Mouse (Mus musculus): Measurements from ENCODE around the gene Gm10837. TPM values are rescaled to one million over a fixed set of nuclear protein-coding genes. Genes with fewer than 3 reads are reported as not detected.

Gm10837 gene
- polyA plus RNA-seq, 1 experiment from 2014 or later = 0.95 TPM

- peak overlapping the region; percentile 51 for H3K4me3 ChIP-seq (replicated peaks; ENCODE audit: low read length)
- peak overlapping the region; percentile 55 for H3K4me2 ChIP-seq (replicated peaks)
- H3K36me3 ChIP-seq (replicated peaks; ENCODE audit: control insufficient read depth, insufficient read depth) = no peaks in the 10 kb centered on the region; the same call in 1 of the 2 replicates
- under 1% methylated on average over 18 of the region's 18 CpGs for WGBS
- peak overlapping the region; percentile 96 for H3K27ac ChIP-seq
- DNase-seq (ENCODE audit: low spot score) = peak; percentile 43
- H3K9me3 ChIP-seq (ENCODE audit: control insufficient read depth, low read length) = no peaks in the 10 kb centered on the region
- H3K4me1 ChIP-seq (replicated peaks; ENCODE audit: control insufficient read depth, insufficient read depth, low read length) = peaks cover 6% of the 10 kb centered on the region; the same call in 1 of the 2 replicates
- H3K27me3 ChIP-seq (ENCODE audit: control insufficient read depth, insufficient read depth, low read length) = peaks cover 53% of the 10 kb centered on the region
- H3K9ac ChIP-seq = peak overlapping the region; percentile 85
- ATAC-seq (ENCODE audit: low FRiP score) = no peak
These were observed 13.6 kb upstream of the Gm10837 start for GRCm38 (mm10) chr14:122476822-122477215.

GRCm38 (mm10) chr14:122477261-122477671 is 13.1 kb upstream of the Gm10837 start:
- DNase-seq (ENCODE audit: low spot score) = no peak
- Histone ChIP-seq H3K4me2 (replicated peaks) (peak overlapping the region; percentile 55), H3K27ac (peak overlapping the region; percentile 96), H3K27me3 (ENCODE audit: control insufficient read depth, insufficient read depth, low read length) (peaks cover 53% of the 10 kb centered on the region), H3K4me1 (replicated peaks; ENCODE audit: control insufficient read depth, insufficient read depth, low read length) (peaks cover 6% of the 10 kb centered on the region; the same call in 1 of the 2 replicates), H3K9ac (peak overlapping the region; percentile 85), H3K4me3 (replicated peaks; ENCODE audit: low read length) (peak overlapping the region; percentile 51), H3K36me3 (replicated peaks; ENCODE audit: control insufficient read depth, insufficient read depth) (no peaks in the 10 kb centered on the region; the same call in 1 of the 2 replicates), H3K9me3 (ENCODE audit: control insufficient read depth, low read length) (no peaks in the 10 kb centered on the region)
- ATAC-seq (ENCODE audit: low FRiP score) = no peak
- 2% methylated on average over 20 of the region's 20 CpGs for WGBS

GRCm38 (mm10) chr14:122477971-122478573 is 12.3 kb upstream of the Gm10837 start:
- peak; percentile 60 for DNase-seq (ENCODE audit: low spot score)
- H3K36me3 ChIP-seq (replicated peaks; ENCODE audit: control insufficient read depth, insufficient read depth) = no peaks in the 10 kb centered on the region; the same call in 1 of the 2 replicates
- H3K4me2 ChIP-seq (replicated peaks) = peak overlapping the region; percentile 55
- H3K9ac ChIP-seq = peak overlapping the region; percentile 85
- H3K4me3 ChIP-seq (replicated peaks; ENCODE audit: low read length) = peak overlapping the region; percentile 51
- 2% methylated on average over 9 of the region's 9 CpGs for WGBS
- no peaks in the 10 kb centered on the region for H3K9me3 ChIP-seq (ENCODE audit: control insufficient read depth, low read length)
- H3K27me3 ChIP-seq (ENCODE audit: control insufficient read depth, insufficient read depth, low read length) = peaks cover 56% of the 10 kb centered on the region
- peak overlapping the region; percentile 96 for H3K27ac ChIP-seq
- peaks cover 6% of the 10 kb centered on the region; the same call in 1 of the 2 replicates for H3K4me1 ChIP-seq (replicated peaks; ENCODE audit: control insufficient read depth, insufficient read depth, low read length)
- no peak for ATAC-seq (ENCODE audit: low FRiP score)

- peak overlapping the region; percentile 96 for H3K27ac ChIP-seq
- H3K4me2 ChIP-seq (replicated peaks) = peak overlapping the region; percentile 55
- no peaks in the 10 kb centered on the region; the same call in 1 of the 2 replicates for H3K36me3 ChIP-seq (replicated peaks; ENCODE audit: control insufficient read depth, insufficient read depth)
- under 1% methylated on average over 22 of the region's 22 CpGs for WGBS
- no peaks in the 10 kb centered on the region for H3K9me3 ChIP-seq (ENCODE audit: control insufficient read depth, low read length)
- peaks cover 6% of the 10 kb centered on the region; the same call in 1 of the 2 replicates for H3K4me1 ChIP-seq (replicated peaks; ENCODE audit: control insufficient read depth, insufficient read depth, low read length)
- H3K27me3 ChIP-seq (ENCODE audit: control insufficient read depth, insufficient read depth, low read length) = peaks cover 56% of the 10 kb centered on the region
- no peak for ATAC-seq (ENCODE audit: low FRiP score)
- no peak for DNase-seq (ENCODE audit: low spot score)
- peak overlapping the region; percentile 51 for H3K4me3 ChIP-seq (replicated peaks; ENCODE audit: low read length)
- peak overlapping the region; percentile 85 for H3K9ac ChIP-seq
These were observed 11.8 kb upstream of the Gm10837 start for GRCm38 (mm10) chr14:122478574-122479011.

GRCm38 (mm10) chr14:122479461-122480109 is 10.8 kb upstream of the Gm10837 start:
- 9% methylated on average over 17 of the region's 17 CpGs for WGBS
- DNase-seq (ENCODE audit: low spot score) (peak; percentile 54), ATAC-seq (ENCODE audit: low FRiP score) (no peak)
- peaks cover 61% of the 10 kb centered on the region for H3K27me3 ChIP-seq (ENCODE audit: control insufficient read depth, insufficient read depth, low read length)
- H3K36me3 ChIP-seq (replicated peaks; ENCODE audit: control insufficient read depth, insufficient read depth) = no peaks in the 10 kb centered on the region; the same call in 1 of the 2 replicates
- H3K27ac ChIP-seq = peak overlapping the region; percentile 68
- peak overlapping the region; percentile 51 for H3K4me3 ChIP-seq (replicated peaks; ENCODE audit: low read length)
- no peaks in the 10 kb centered on the region for H3K9me3 ChIP-seq (ENCODE audit: control insufficient read depth, low read length)
- peak overlapping the region; percentile 55 for H3K4me2 ChIP-seq (replicated peaks)
- H3K4me1 ChIP-seq (replicated peaks; ENCODE audit: control insufficient read depth, insufficient read depth, low read length) = peaks cover 10% of the 10 kb centered on the region; the same call in 1 of the 2 replicates
- H3K9ac ChIP-seq = peak overlapping the region; percentile 85

GRCm38 (mm10) chr14:122480355-122480754 is 10.0 kb upstream of the Gm10837 start:
- peak; percentile 34 for DNase-seq (ENCODE audit: low spot score)
- peak overlapping the region; percentile 85 for H3K9ac ChIP-seq

GRCm38 (mm10) chr14:122481181-122481580 is 9.2 kb upstream of the Gm10837 start:
- peak overlapping the region; percentile 55 for H3K4me2 ChIP-seq (replicated peaks)
- H3K4me1 ChIP-seq (replicated peaks; ENCODE audit: control insufficient read depth, insufficient read depth, low read length) = 0 out of 2 replicates have a peak, but pooled peaks cover 4% of the 10 kb centered on the region
- no peaks in the 10 kb centered on the region; the same call in 1 of the 2 replicates for H3K36me3 ChIP-seq (replicated peaks; ENCODE audit: control insufficient read depth, insufficient read depth)
- WGBS = 7% methylated on average over 15 of the region's 15 CpGs
- H3K27me3 ChIP-seq (ENCODE audit: control insufficient read depth, insufficient read depth, low read length) = peaks cover 73% of the 10 kb centered on the region
- peak overlapping the region; percentile 51 for H3K4me3 ChIP-seq (replicated peaks; ENCODE audit: low read length)
- no peaks in the 10 kb centered on the region for H3K9me3 ChIP-seq (ENCODE audit: control insufficient read depth, low read length)
- peak overlapping the region; percentile 85 for H3K9ac ChIP-seq
- H3K27ac ChIP-seq = peak overlapping the region; percentile 81
- DNase-seq (ENCODE audit: low spot score) (peak; percentile 35), ATAC-seq (ENCODE audit: low FRiP score) (no peak)

More at GRCm38 (mm10) chr14:122480355-122480754, 10.0 kb upstream of the Gm10837 start:
- Histone ChIP-seq H3K9me3 (ENCODE audit: control insufficient read depth, low read length) (no peaks in the 10 kb centered on the region), H3K4me1 (replicated peaks; ENCODE audit: control insufficient read depth, insufficient read depth, low read length) (peaks cover 9% of the 10 kb centered on the region; the same call in 1 of the 2 replicates), H3K4me2 (replicated peaks) (peak overlapping the region; percentile 55), H3K27me3 (ENCODE audit: control insufficient read depth, insufficient read depth, low read length) (peaks cover 66% of the 10 kb centered on the region), H3K27ac (peak overlapping the region; percentile 81), H3K36me3 (replicated peaks; ENCODE audit: control insufficient read depth, insufficient read depth) (no peaks in the 10 kb centered on the region; the same call in 1 of the 2 replicates), H3K4me3 (replicated peaks; ENCODE audit: low read length) (peak overlapping the region; percentile 51)
- WGBS = 10% methylated on average over 2 of the region's 2 CpGs
- ATAC-seq (ENCODE audit: low FRiP score) = no peak

- ATAC-seq (ENCODE audit: low FRiP score) (peak; percentile 29; the same call in 1 of the 2 replicates), DNase-seq (ENCODE audit: low spot score) (peak; percentile 54)
- Histone ChIP-seq H3K9ac (peak overlapping the region; percentile 85), H3K4me2 (replicated peaks) (peak overlapping the region; percentile 55), H3K27me3 (ENCODE audit: control insufficient read depth, insufficient read depth, low read length) (peaks cover 83% of the 10 kb centered on the region), H3K36me3 (replicated peaks; ENCODE audit: control insufficient read depth, insufficient read depth) (no peaks in the 10 kb centered on the region; the same call in 1 of the 2 replicates), H3K27ac (peak overlapping the region; percentile 81), H3K9me3 (ENCODE audit: control insufficient read depth, low read length) (no peaks in the 10 kb centered on the region), H3K4me1 (replicated peaks; ENCODE audit: control insufficient read depth, insufficient read depth, low read length) (0 out of 2 replicates have a peak, but pooled peaks cover 4% of the 10 kb centered on the region), H3K4me3 (replicated peaks; ENCODE audit: low read length) (peak overlapping the region; percentile 51)
- WGBS = 4% methylated on average over 36 of the region's 38 CpGs
These were observed 8.0 kb upstream of the Gm10837 start for GRCm38 (mm10) chr14:122482081-122483023.

Measured in hindbrain, embryonic 14.5 days (tissue).